Mouse (Mus musculus): ENCODE measurements at regions not wholly inside any gene's neighbourhood (a gene's known extent, or its start where the extent isn't known, plus 50 kb on each side); places are given as distances from the start of the nearest gene placed in this dataset.

- intact Hi-C loops (cut with DNase I) = no loop called here
These were observed 140.9 kb downstream of the Nrip1 start for GRCm38 (mm10) chr16:76232680-76233079.

DNA sequence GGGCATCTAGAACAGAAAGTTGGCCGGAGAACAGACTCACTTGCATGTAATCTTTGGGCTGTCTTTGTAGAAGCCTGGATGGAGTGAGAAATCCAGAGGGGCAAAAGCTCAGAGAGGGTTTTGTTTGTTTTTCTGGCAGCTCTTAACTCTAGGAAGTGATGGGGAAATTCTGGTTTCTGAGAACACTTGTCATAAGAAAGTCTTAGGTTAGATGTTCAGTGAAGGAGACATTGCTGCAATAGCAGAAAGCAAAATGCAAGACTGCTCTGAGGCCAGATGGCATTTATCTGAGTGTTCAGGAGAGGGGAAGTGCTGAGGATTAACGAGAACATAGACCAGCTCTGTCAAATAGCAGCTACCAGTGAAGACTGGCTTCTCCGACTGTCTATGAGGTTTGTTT, 141.5 kb downstream of the Nrip1 start:
- intact Hi-C loops (cut with DNase I) = no loop called here

DNA sequence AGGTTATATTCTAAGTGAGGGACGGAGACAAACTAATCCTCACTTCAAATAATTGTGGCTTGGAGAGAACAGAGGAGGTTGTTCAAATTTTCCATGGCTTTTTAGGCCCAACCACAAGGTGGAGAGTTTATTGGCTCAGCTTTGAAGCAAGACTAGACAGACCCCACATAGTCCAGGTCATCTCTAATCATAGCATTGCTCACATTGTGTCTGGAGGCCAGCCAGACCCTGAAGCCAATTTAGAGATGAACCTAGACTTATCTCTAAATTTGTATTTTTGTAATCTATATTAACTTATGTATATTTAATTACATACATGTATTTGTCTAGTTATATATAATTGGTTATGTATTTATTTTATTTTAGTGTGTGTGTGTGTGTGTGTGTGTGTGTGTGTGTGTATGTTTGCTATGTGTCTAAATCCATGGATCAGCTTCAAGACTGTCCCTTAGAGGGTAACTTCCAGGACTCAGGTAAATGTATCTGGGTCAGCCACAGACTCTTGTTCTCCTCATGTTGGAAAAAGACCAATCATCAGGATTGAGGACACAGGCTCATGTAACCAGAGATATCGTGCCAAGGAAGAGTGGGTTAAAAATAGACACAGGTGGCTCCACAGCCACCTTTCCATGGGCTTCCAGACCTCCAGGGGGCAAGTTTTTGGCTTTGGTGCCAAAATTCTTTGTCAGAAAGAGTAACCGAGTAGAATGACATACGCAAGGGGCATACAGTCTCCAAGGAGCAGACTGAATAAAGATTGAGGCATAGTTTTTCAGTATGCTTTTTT, 142.9 kb downstream of the Nrip1 start:
- intact Hi-C loops (cut with DNase I) = no loop called here

- intact Hi-C loops (cut with DNase I) = no loop called here
These were observed 145.2 kb downstream of the Nrip1 start for GRCm38 (mm10) chr16:76228451-76228850.

- intact Hi-C loops (cut with DNase I) = no loop called here
These were observed 147.2 kb downstream of the Nrip1 start for GRCm38 (mm10) chr16:76226446-76226845.

- intact Hi-C loops (cut with DNase I) = no loop called here
These were observed 147.9 kb downstream of the Nrip1 start for GRCm38 (mm10) chr16:76225587-76226226.

- intact Hi-C loops (cut with DNase I) = no loop called here
These were observed 148.6 kb downstream of the Nrip1 start for GRCm38 (mm10) chr16:76224901-76225586.

- intact Hi-C loops (cut with DNase I) = no loop called here
These were observed 149.9 kb downstream of the Nrip1 start for GRCm38 (mm10) chr16:76223716-76224115.

DNA sequence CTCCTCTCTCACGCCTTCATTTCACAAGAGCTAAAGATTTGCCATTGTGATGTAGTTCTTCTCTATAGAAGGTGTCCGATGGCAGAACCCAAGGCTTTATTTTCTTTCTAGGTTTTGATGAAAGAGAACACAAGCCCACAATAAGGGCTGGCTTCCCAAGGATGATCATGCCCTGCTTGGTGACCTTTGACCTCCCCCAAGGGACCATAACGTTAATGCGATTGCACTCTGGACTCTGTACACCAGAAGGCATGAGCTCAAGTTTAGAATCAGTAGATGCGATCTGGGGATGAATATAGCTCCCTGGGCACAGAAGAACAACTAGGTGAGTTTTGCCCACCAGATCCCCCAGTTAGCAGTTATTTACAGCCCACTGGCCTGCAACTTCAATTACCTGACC, 150.7 kb downstream of the Nrip1 start:
- intact Hi-C loops (cut with DNase I) = no loop called here

DNA sequence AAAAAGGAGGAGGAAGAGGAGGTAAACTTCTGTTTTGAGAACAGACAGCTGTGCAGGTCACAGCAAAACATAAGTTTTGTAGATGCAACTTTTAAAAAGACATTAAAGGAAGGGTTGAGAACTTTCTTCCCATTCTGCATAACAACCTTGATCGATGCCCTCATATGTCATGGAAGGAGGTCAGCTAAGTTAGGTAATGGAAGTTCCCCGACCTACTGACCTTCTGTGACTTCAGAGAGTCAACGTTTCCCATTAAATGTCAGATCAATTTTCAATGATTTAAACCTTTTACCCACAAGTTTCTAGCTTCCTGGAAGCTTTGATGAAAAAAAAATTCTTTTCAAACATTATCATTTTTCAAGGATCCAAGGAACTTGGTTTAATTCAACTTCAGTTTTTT, 153.2 kb downstream of the Nrip1 start:
- intact Hi-C loops (cut with DNase I) = no loop called here

GRCm38 (mm10) chr16:76219233-76219632, 154.4 kb downstream of the Nrip1 start:
- intact Hi-C loops (cut with DNase I) = no loop called here

GRCm38 (mm10) chr16:76218310-76219170, 155.1 kb downstream of the Nrip1 start:
- intact Hi-C loops (cut with DNase I) = no loop called here

- intact Hi-C loops (cut with DNase I) = no loop called here
These were observed 157.4 kb downstream of the Nrip1 start for GRCm38 (mm10) chr16:76216184-76216583.

GRCm38 (mm10) chr16:76215558-76215957, 158.1 kb downstream of the Nrip1 start:
- intact Hi-C loops (cut with DNase I) = no loop called here

- intact Hi-C loops (cut with DNase I) = loop anchor here (5.0 to 10.0 kb wide), 2 partner anchors 170 to 583 kb away; partner anchors contain the start of gene Nrip1
These were observed 171.7 kb downstream of the Nrip1 start for GRCm38 (mm10) chr16:76201773-76202571.

DNA sequence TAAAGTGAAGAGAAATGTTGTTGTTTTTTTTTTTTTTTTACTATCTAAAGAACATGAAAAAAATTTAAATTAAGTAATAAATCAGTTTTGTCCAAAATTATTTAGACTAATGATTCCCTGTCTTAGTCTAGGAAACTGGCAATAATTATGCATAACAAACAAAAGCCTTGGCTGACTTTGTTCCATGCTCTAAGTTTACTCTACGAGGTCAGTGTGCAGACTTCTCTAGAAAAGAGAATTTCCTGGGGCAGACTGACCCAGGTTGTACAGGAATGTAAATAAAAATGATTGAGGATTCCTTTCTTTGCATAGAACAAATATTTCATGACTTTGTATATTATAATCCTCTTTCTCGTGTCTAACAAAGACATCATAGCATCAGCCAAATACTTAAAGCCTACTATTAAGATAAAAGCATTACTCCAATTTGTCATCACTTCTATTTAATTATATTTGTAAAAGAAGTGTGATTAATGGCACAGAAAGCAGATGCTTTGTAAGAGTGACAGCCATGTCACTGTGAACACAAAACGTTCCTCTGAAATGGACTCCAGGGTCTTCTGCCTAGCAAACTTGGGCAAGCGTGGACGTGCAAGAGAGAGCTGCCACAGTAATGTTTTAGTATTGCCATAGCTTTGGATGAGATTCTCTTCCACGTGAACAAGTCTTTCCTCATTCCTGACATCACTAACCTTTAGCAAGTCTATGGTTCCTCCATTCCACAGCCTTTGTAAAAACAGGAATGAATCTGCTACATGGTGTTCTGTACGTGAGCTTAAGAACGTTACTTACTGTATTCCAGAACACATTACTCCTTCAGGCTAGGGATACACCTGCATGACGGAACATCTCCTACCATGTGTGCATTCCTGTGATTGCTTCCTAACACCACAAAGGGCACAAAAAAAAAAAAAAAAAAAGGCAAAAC, 172.6 kb downstream of the Nrip1 start:
- intact Hi-C loops (cut with DNase I) = loop anchor here (5.0 to 10.0 kb wide), 2 partner anchors 171 to 584 kb away; partner anchors contain the start of gene Nrip1

DNA sequence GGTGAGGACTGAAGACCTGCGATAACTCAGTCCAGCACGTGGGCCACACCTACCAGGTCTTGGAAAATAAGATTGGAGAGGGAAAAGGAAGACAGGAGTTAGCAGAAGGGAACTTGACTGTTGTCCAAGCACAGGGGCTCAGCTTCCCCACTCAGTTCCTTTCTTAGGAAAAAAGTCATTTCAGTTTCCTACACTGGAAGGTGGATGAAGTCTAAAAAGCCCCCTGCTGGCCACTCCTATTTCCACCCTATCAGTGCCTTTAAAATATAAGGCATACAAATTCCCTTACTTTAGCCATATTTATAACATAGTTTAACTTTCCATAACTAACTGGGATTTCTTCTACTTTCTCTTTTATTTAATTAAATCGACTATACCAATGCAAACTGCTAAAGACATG, 173.4 kb downstream of the Nrip1 start:
- intact Hi-C loops (cut with DNase I) = loop anchor here (5.0 to 10.0 kb wide), 2 partner anchors 172 to 585 kb away; partner anchors contain the start of gene Nrip1

DNA sequence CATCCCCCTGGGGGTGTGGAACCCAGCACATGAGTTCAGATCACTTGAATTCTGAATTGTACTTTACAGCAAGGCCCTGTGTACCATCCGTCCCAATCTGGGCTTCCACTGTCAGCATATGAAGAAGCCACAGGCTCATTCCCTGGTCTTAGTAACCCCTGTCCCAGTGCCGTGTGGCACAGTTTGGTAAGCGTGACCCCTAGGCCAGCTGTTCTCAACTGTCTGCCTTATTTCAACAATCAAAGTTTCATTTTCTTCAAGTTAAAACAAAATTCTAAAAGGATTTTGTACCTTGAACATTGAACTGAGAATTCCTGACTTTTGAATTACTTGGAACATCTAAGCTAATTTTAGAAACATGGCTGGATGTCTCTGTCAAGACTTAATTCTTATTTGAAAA, 174.6 kb downstream of the Nrip1 start:
- intact Hi-C loops (cut with DNase I) = no loop called here

DNA sequence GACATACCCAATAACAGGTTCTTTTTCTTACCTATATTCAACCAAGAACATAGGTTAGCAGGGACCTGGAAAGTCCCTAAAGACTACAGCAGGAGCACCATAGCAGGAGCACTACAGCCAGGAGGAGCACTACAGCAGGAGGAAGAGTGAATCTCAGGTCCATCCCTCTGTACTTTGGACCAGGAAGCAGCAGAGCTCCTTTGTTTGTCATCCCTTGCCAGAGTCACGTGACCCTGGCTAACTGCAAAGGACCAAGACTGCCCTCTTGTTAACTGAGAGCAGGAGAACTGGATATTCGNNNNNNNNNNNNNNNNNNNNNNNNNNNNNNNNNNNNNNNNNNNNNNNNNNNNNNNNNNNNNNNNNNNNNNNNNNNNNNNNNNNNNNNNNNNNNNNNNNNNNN, 172.2 kb upstream of the Samsn1 start:
- intact Hi-C loops (cut with DNase I) = no loop called here

All from adrenal gland (tissue).